In genomic region chr5:30774601-30775371, GRCm38 (mm10) we compare ENCODE assay signal across 8 mouse cellular contexts. TPM values are rescaled to one million over a fixed set of nuclear protein-coding genes. Genes with fewer than 3 reads are reported as not detected.
DNase-seq lines count a peak whose midpoint lies in the region; ATAC-seq and TF ChIP-seq lines count a peak whose summit lies in the region.

No protein-coding gene starts in this region.

- 9% methylated on average over 20 of the region's 20 CpGs for WGBS in heart, embryonic 12.5 days
- 7% methylated on average over 20 of the region's 20 CpGs for WGBS in kidney, postnatal 0 days
- 13% methylated on average over 20 of the region's 20 CpGs for WGBS in liver, adult 2 months
- WGBS in stomach, embryonic 14.5 days: 7% methylated on average over 20 of the region's 20 CpGs

- H3K4me1 ChIP-seq in heart, embryonic 12.5 days (replicated peaks): 0 out of 2 replicates have a peak, but pooled peaks cover 3% of the 10 kb centered on the region
- H3K4me1 ChIP-seq in kidney, postnatal 0 days (replicated peaks; ENCODE audit: insufficient read depth, low read length): peaks cover 5% of the 10 kb centered on the region; the same call in 1 of the 2 replicates
- H3K4me1 ChIP-seq in liver, adult 2 months (ENCODE audit: control insufficient read depth, insufficient read depth, low read length): no peaks in the 10 kb centered on the region; the same call in 1 of the 2 replicates
- H3K4me1 ChIP-seq in stomach, embryonic 14.5 days (ENCODE audit: control insufficient read depth, insufficient read depth, low read length): 0 out of 2 replicates have a peak, but pooled peaks cover 4% of the 10 kb centered on the region

- H3K79me2 ChIP-seq in C2C12 (ENCODE audit: control insufficient read depth, insufficient read depth) (no peaks in the 10 kb centered on the region), myocyte (ENCODE audit: control insufficient read depth, insufficient read depth) (no peaks in the 10 kb centered on the region)
- no peaks in the 10 kb centered on the region for H3K79me2 ChIP-seq in liver, adult 2 months (ENCODE audit: control insufficient read depth, insufficient read depth, low read length)

- no peak overlapping the region for H3K27ac ChIP-seq in heart, embryonic 12.5 days (ENCODE audit: poor library complexity, severe bottlenecking)
- no peak overlapping the region for H3K27ac ChIP-seq in kidney, postnatal 0 days
- no peak overlapping the region for H3K27ac ChIP-seq in liver, adult 2 months (replicated peaks; ENCODE audit: insufficient read depth, low read depth, low read length)
- no peak overlapping the region for H3K27ac ChIP-seq in stomach, embryonic 14.5 days (ENCODE audit: low read length)

- no peak overlapping the region for H3ac ChIP-seq in C2C12 (ENCODE audit: control insufficient read depth, insufficient read length, low read depth)
- H3ac ChIP-seq in myocyte (ENCODE audit: control insufficient read depth, insufficient read length): no peak overlapping the region

- H3K4me2 ChIP-seq in heart, embryonic 12.5 days: peak overlapping the region; percentile 82
- H3K4me2 ChIP-seq in kidney, postnatal 0 days (ENCODE audit: low read length): peak overlapping the region; percentile 56
- peak overlapping the region; percentile 25 for H3K4me2 ChIP-seq in myocyte (ENCODE audit: low read depth)
- H3K4me2 ChIP-seq in stomach, embryonic 14.5 days (replicated peaks; ENCODE audit: low read depth, low read length): peak overlapping the region; percentile 52

- H3K36me3 ChIP-seq in C2C12 (ENCODE audit: control insufficient read depth, insufficient read depth) (no peaks in the 10 kb centered on the region), myocyte (ENCODE audit: control insufficient read depth, insufficient read depth) (no peaks in the 10 kb centered on the region)
- H3K36me3 ChIP-seq in heart, embryonic 12.5 days: no peaks in the 10 kb centered on the region
- no peaks in the 10 kb centered on the region for H3K36me3 ChIP-seq in kidney, postnatal 0 days (ENCODE audit: insufficient read depth, low read length)
- no peaks in the 10 kb centered on the region for H3K36me3 ChIP-seq in liver, adult 2 months (ENCODE audit: control insufficient read depth, insufficient read depth, low read length)
- H3K36me3 ChIP-seq in stomach, embryonic 14.5 days (ENCODE audit: control insufficient read depth, insufficient read depth, low read length): no peaks in the 10 kb centered on the region

- peak; percentile 98 for DNase-seq in brain, adult 2 months (ENCODE audit: low read depth, low spot score)
- DNase-seq in kidney, postnatal 0 days (ENCODE audit: low spot score): peak; percentile 96
- DNase-seq in liver, adult 2 months (ENCODE audit: extremely low read depth, low read depth, low spot score): peak; percentile 62

- peak; percentile 56 for ATAC-seq in erythroid progenitor cell, adult 5-6 weeks (replicated peaks; ENCODE audit: low FRiP score, poor library complexity, severe bottlenecking)
- 0 out of 2 replicates have a peak, but pooled peaks have one; percentile 39 for ATAC-seq in heart, embryonic 12.5 days (ENCODE audit: insufficient number of reproducible peaks, low FRiP score)
- peak; percentile 75; the same call in 1 of the 2 replicates for ATAC-seq in kidney, postnatal 0 days (replicated peaks; ENCODE audit: low FRiP score, low read depth)
- ATAC-seq in stomach, embryonic 14.5 days (ENCODE audit: insufficient number of reproducible peaks, insufficient read depth, low FRiP score, low read depth): peak; percentile 68; the same call in 1 of the 2 replicates

- H3K27me3 ChIP-seq in C2C12 (ENCODE audit: control insufficient read depth, insufficient read depth, insufficient read length) (peaks cover 55% of the 10 kb centered on the region), myocyte (ENCODE audit: control insufficient read depth, insufficient read depth, insufficient read length) (peaks cover 52% of the 10 kb centered on the region)
- H3K27me3 ChIP-seq in heart, embryonic 12.5 days (replicated peaks): peaks cover 13% of the 10 kb centered on the region
- no peaks in the 10 kb centered on the region; the same call in 1 of the 2 replicates for H3K27me3 ChIP-seq in kidney, postnatal 0 days (ENCODE audit: insufficient read depth, low read length)
- no peaks in the 10 kb centered on the region for H3K27me3 ChIP-seq in liver, adult 2 months (ENCODE audit: control insufficient read depth, insufficient read depth, low read length)
- H3K27me3 ChIP-seq in stomach, embryonic 14.5 days (ENCODE audit: control insufficient read depth, insufficient read depth, low read length): no peaks in the 10 kb centered on the region

- peak; percentile 32 for TF ChIP-seq CTCF in C2C12 (IDR thresholded peaks at IDR 0.05; ENCODE audit: control insufficient read depth, insufficient read depth, insufficient read length)
- TF ChIP-seq CTCF in kidney, postnatal 0 days (IDR thresholded peaks at IDR 0.05; ENCODE audit: low read depth): peak; percentile 89
- peak; percentile 87 for TF ChIP-seq CTCF in liver, adult 2 months (IDR thresholded peaks at IDR 0.05; ENCODE audit: low read depth, low read length)

- peak overlapping the region; percentile 41 for H3K9ac ChIP-seq in heart, embryonic 12.5 days
- H3K9ac ChIP-seq in kidney, postnatal 0 days (ENCODE audit: low read depth, low read length): no peak overlapping the region
- no peak overlapping the region for H3K9ac ChIP-seq in liver, adult 2 months (ENCODE audit: low read depth, low read length)
- H3K9ac ChIP-seq in stomach, embryonic 14.5 days (replicated peaks; ENCODE audit: low read depth, low read length): no peak overlapping the region

- H3K9me3 ChIP-seq in heart, embryonic 12.5 days (replicated peaks): no peaks in the 10 kb centered on the region
- H3K9me3 ChIP-seq in kidney, postnatal 0 days (replicated peaks; ENCODE audit: low read length): no peaks in the 10 kb centered on the region
- no peaks in the 10 kb centered on the region for H3K9me3 ChIP-seq in stomach, embryonic 14.5 days (ENCODE audit: control insufficient read depth, low read depth, low read length)

- H3K4me3 ChIP-seq in C2C12 (ENCODE audit: insufficient read depth, poor library complexity, severe bottlenecking) (no peak overlapping the region), myocyte (no peak overlapping the region)
- peak overlapping the region; percentile 44 for H3K4me3 ChIP-seq in heart, embryonic 12.5 days
- H3K4me3 ChIP-seq in kidney, postnatal 0 days (replicated peaks; ENCODE audit: low read depth, low read length): peak overlapping the region; percentile 12; the same call in 1 of the 2 replicates
- no peak overlapping the region for H3K4me3 ChIP-seq in liver, adult 2 months (ENCODE audit: insufficient read depth, low read depth, low read length)
- H3K4me3 ChIP-seq in stomach, embryonic 14.5 days (ENCODE audit: low read depth, low read length): no peak overlapping the region

- TF ChIP-seq POLR2A in liver, adult 2 months (IDR thresholded peaks at IDR 0.05; ENCODE audit: extremely low read depth, insufficient read depth, low read length): no peak
- TF ChIP-seq POLR2A in myocyte (IDR thresholded peaks at IDR 0.05; ENCODE audit: insufficient read length, low read depth): no peak

- no peaks in the 10 kb centered on the region for H3K79me3 ChIP-seq in C2C12 (ENCODE audit: low read depth)

TF ChIP-seq in C2C12, 6 proteins besides CTCF, POLR2A, EP300 and RAD21:
- TF ChIP-seq MYOG (IDR thresholded peaks at IDR 0.05; ENCODE audit: control insufficient read depth, extremely low read depth, insufficient read length) (no peak), USF1 (IDR thresholded peaks at IDR 0.05; ENCODE audit: low read depth) (no peak), MYOD1 (IDR thresholded peaks at IDR 0.05; ENCODE audit: control insufficient read depth, insufficient read length, low read depth) (no peak), CEBPB (IDR thresholded peaks at IDR 0.05; ENCODE audit: low read depth) (no peak), MAX (IDR thresholded peaks at IDR 0.05) (no peak), FOSL1 (IDR thresholded peaks at IDR 0.05; ENCODE audit: insufficient read depth, low read length, poor library complexity, severe bottlenecking) (no peak)

TF ChIP-seq in myocyte, 11 proteins besides CTCF, POLR2A, EP300 and RAD21:
- TF ChIP-seq MYOD1 (IDR thresholded peaks at IDR 0.05; ENCODE audit: control insufficient read depth in 1 of 3, insufficient read length in 2 of 3, low read depth in 2 of 3) (peak in 1 of 3 experiments; percentile 33), E2F4 (IDR thresholded peaks at IDR 0.05; ENCODE audit: insufficient read depth) (no peak)

RNA-seq across cellular contexts. Expression of gene Mapre3, which starts 39.7 kb away (rescaled TPM):
- polyA plus RNA-seq in C2C12 (2012; fragmentation: generic; extraction: Trizol) (12.0 TPM), myocyte (2012; fragmentation: generic; extraction: Trizol) (58.7 TPM)
- total RNA-seq in erythroid progenitor cell, adult 5-6 weeks (2015; ENCODE audit: low replicate concordance): 1.3 TPM in 1 of 2 replicates, not detected in the other
- 0.64 TPM in 1 of 2 replicates, not detected in the other for total RNA-seq in erythroid progenitor cell, adult 5-6 weeks (2017; ENCODE audit: low replicate concordance)
- polyA plus RNA-seq in heart, embryonic 12.5 days (2016; fragmentation: Nextera tagmentation; extraction: Ambion mirVana): 18.3 and 19.6 TPM in 2 replicates
- polyA plus RNA-seq in kidney, postnatal 0 days (2015; fragmentation: Nextera tagmentation; extraction: Ambion mirVana): 20.6 and 23.0 TPM in 2 replicates
- 5.7 and 9.1 TPM in 2 replicates for total RNA-seq in liver, adult 2 months (2014; rRNA removed)
- polyA plus RNA-seq in liver, adult 2 months (2012; rRNA removed): 33.1 and 48.5 TPM in 2 replicates
- 19.2 and 22.7 TPM in 2 replicates for polyA plus RNA-seq in stomach, embryonic 14.5 days (2014; fragmentation: Nextera tagmentation; extraction: Ambion mirVana)

Comparison
In these comparisons a context has a peak if more than half of its experiments do, and no peak if none do; other contexts are left out.
1. H3K4me3 ChIP-seq: peak in heart, embryonic 12.5 days (single experiment) and kidney, postnatal 0 days (single experiment); none in C2C12 (single experiment), liver, adult 2 months (single experiment), myocyte (single experiment) and stomach, embryonic 14.5 days (single experiment).
2. CTCF ChIP-seq: peak in every context shown above with its lines; median percentile 89 in kidney, postnatal 0 days; 87 in liver, adult 2 months; 32 in C2C12.
3. H3K4me2 ChIP-seq: peak in every context shown above with its lines; median percentile 82 in heart, embryonic 12.5 days; 56 in kidney, postnatal 0 days; 52 in stomach, embryonic 14.5 days; 25 in myocyte.
4. Peak in every context shown above with its lines, with median percentiles within 50 percentile points of each other: DNase-seq and ATAC-seq.